Mouse (Mus musculus) MEL (cell line): ENCODE measurements around the gene Vamp8.

Experiments used
- EP300 ChIP-seq, 2 experiments: IDR thresholded peaks; 2 replicates each; pipeline ENCODE4 v1.6.1; 2011; ENCODE audit warnings: improper control_type of control experiment in 2 of 2, low read length in 2 of 2, low read depth in 1 of 2, mild to moderate bottlenecking in 1 of 2
- TAL1 ChIP-seq: IDR thresholded peaks from 2 replicates; pipeline ENCODE4 v1.6.1; 2012; ENCODE audit warnings: mild to moderate bottlenecking, inconsistent platforms, low read length, moderate library complexity, mixed read lengths
- TCF12 ChIP-seq: IDR thresholded peaks from 2 replicates; pipeline ENCODE4 v1.6.1; 2014; ENCODE audit warnings: low read depth, mild to moderate bottlenecking, inconsistent platforms, low read length, improper control_type of control experiment, moderate library complexity

DNA sequence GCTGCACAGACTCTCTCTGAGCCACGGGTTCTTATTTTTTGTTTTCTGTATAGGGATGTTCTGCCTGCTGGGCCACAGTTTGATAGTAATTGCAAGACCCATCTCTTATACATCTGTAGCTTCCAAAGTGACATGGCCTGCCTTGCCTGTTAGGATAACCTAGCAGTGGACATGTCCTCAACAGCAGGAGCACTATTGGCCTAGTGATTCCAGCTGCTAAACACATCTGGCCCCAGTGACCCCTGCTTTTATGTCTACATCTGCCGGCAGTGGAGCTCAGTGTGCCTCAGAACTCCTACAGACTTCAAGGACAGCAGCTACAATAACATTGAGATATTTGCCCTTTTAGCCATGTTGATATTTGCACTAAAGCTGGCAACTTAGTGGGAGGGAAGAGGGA is 9.5 kb upstream of the Vamp8 start:
- TF ChIP-seq TAL1 (no peak), EP300 (IDR thresholded peaks at IDR 0.05; ENCODE audit: low read depth in 1 of 2, low read length in 2 of 2) (no peak), TCF12 (no peak)
